Mouse (Mus musculus) embryonic facial prominence, embryonic 11.5 days (tissue): ENCODE results near the gene Itga10. TPM values are rescaled to one million over a fixed set of nuclear protein-coding genes. Genes with fewer than 3 reads are reported as not detected.
A peak's percentile ranks its signal among the peaks of the same experiment; 100 is the strongest.
"Not testable (repeated sequence)": the region's sequence is repeated elsewhere in the genome, so short reads cannot be mapped to it uniquely, and the experiment has no call there.

Experiments used
- ATAC-seq: fragments of 200-750 bp; cut with Nextera tagmentation; replicated peaks from 2 replicates; pipeline ENCODE4 v1.8.0; 2017; ENCODE audit warnings: low read depth; ENCODE audit not compliant: insufficient number of reproducible peaks, low FRiP score, low TSS enrichment
- DNase-seq: peaks from one replicate; pipeline ENCODE4 v3.0.0-alpha.2; 2015; ENCODE audit warnings: low spot score
- H3K27ac ChIP-seq: fragments of 300-500 bp; sonication (generic); replicated peaks from 2 replicates; pipeline ENCODE4 v1.5.1; 2014; ENCODE audit warnings: mild to moderate bottlenecking, low read depth, low read length, control low read depth
- H3K27me3 ChIP-seq: fragments of 300-500 bp; sonication (generic); 2 replicates; pipeline ENCODE4 v1.6.1; 2014; ENCODE audit warnings: mild to moderate bottlenecking, low read length, moderate library complexity, mixed read lengths; ENCODE audit not compliant: control insufficient read depth, insufficient read depth
- H3K36me3 ChIP-seq: fragments of 300-500 bp; sonication (generic); replicated peaks from 2 replicates; pipeline ENCODE4 v1.6.1; 2014; ENCODE audit warnings: low read depth, mild to moderate bottlenecking, low read length, moderate library complexity, mixed read lengths; ENCODE audit not compliant: control insufficient read depth, insufficient read depth
- H3K4me1 ChIP-seq: fragments of 300-500 bp; sonication (generic); 2 replicates; pipeline ENCODE4 v1.6.1; 2014; ENCODE audit warnings: low read length, mixed read lengths; ENCODE audit not compliant: control insufficient read depth, insufficient read depth
- H3K4me2 ChIP-seq: fragments of 300-500 bp; sonication (generic); 2 replicates; pipeline ENCODE4 v1.6.1; 2014; ENCODE audit warnings: low read depth, mild to moderate bottlenecking, control low read depth, low read length, moderate library complexity
- H3K4me3 ChIP-seq: fragments of 300-500 bp; sonication (generic); 2 replicates; pipeline ENCODE4 v1.5.1; 2014; ENCODE audit warnings: low read depth, low read length, control low read depth
- H3K9ac ChIP-seq: fragments of 300-500 bp; sonication (generic); replicated peaks from 2 replicates; pipeline ENCODE4 v1.6.1; 2014; ENCODE audit warnings: mild to moderate bottlenecking, control low read depth, low read length
- H3K9me3 ChIP-seq: fragments of 300-500 bp; sonication (generic); replicated peaks from 2 replicates; pipeline ENCODE4 v1.6.1; 2016; ENCODE audit warnings: mild to moderate bottlenecking, low read length, inconsistent platforms, mixed read lengths; ENCODE audit not compliant: control insufficient read depth
- WGBS: fragments of 180-500 bp; shearing (Covaris S2); extraction: QIAGEN DNeasy Blood & Tissue Kit; methylation state at CpG from one replicate; pipeline ENCODE4 v1.1.7; 2014; 5-methylcytosine and 5-hydroxymethylcytosine counted together
- polyA plus RNA-seq: library from polyadenylated mRNA; unstranded; fragments of >200 nt; fragmentation: Nextera tagmentation; extraction: Ambion mirVana; gene quantifications from 2 replicates; pipeline ENCODE4 v1.2.1, GENCODE M21; 2014

Gene Itga10
- polyA plus RNA-seq, 1 experiment from 2014 or later, result 0.59 TPM

DNA sequence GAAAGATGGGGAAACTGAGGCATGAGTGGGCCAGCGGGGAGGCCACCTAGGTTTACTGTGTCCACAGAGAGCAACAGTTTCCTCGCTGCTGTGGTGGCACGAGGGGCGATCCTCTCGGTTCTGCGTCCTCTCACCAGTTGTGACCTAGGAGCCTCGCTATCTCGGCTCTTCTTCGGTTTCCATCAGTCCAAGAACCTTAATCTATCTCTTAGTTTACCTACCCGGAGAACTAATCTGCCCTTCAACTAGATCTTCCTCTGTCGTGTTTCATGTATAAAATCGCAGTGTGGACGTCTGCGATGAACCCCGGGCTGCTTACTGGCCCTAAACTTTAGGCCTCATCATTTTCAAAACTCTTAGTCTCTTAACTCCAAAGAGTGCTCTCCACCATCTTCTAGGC lies 9.5 kb upstream of the Itga10 start:
- WGBS, result 13% methylated on average over 15 of the region's 15 CpGs
- Histone ChIP-seq H3K4me2 (peak overlapping the region; percentile 81), H3K36me3 (peaks cover 4% of the 10 kb centered on the region), H3K9me3 (no peaks in the 10 kb centered on the region), H3K27me3 (no peaks in the 10 kb centered on the region), H3K9ac (peak overlapping the region; percentile 96), H3K4me1 (no peaks in the 10 kb centered on the region), H3K4me3 (peak overlapping the region; percentile 93), H3K27ac (peak overlapping the region; percentile 43)
- peak; percentile 5 for DNase-seq
- ATAC-seq, result no peak

DNA sequence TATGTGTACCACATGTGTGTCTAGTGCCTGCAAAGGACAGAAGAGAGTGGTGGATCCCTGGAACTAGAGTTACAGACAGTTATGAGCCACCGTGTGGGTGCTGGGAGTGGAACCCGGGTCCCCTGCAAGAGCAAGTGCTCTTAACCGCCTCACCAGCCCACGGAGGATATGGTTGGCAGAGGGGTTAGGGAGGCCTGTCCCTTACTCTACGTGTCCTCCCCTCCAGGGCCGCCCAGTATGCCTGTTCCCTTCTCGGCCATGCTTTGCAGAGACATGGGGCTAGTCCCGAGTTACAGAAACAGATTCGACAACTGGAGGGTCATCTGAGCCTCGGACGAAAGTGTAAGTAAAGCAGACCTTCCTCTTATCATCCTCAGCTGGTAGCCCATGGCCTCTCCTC lies 8.9 kb upstream of the Itga10 start:
- peaks cover 4% of the 10 kb centered on the region for H3K36me3 ChIP-seq
- peak overlapping the region; percentile 14; the same call in 1 of the 2 replicates for H3K9ac ChIP-seq
- H3K4me2 ChIP-seq, result peak overlapping the region; percentile 81
- no peak for DNase-seq
- no peaks in the 10 kb centered on the region for H3K9me3 ChIP-seq
- H3K4me1 ChIP-seq, result no peaks in the 10 kb centered on the region
- H3K4me3 ChIP-seq, result peak overlapping the region; percentile 93; the same call in 1 of the 2 replicates
- no peaks in the 10 kb centered on the region for H3K27me3 ChIP-seq
- no peak for ATAC-seq
- WGBS, result 57% methylated on average over 11 of the region's 11 CpGs
- H3K27ac ChIP-seq, result no peak overlapping the region

DNA sequence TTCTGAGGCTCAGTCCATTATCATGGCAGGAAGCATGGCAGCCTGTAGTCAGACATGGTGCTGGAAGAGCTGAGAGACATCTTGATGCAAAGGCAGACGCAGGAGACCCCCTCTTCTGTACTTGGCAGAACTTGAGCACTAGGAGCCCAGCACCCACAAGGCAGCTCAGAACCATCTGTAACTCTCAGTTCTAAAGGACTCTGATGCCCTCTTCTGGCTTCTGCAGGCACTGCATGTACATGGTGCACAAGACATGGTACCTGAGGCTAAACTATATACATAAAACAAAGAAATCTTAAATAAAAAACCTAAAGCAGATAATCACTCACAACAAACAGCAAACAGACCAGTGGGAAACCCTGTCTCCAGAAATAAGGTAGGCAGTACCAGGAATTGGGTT lies 6.2 kb upstream of the Itga10 start:
- no peaks in the 10 kb centered on the region for H3K9me3 ChIP-seq
- no peak overlapping the region for H3K4me2 ChIP-seq
- no peak overlapping the region for H3K4me3 ChIP-seq
- H3K9ac ChIP-seq, result no peak overlapping the region
- H3K27ac ChIP-seq, result no peak overlapping the region
- ATAC-seq, result no peak
- no peaks in the 10 kb centered on the region for H3K4me1 ChIP-seq
- H3K36me3 ChIP-seq, result peaks cover 6% of the 10 kb centered on the region
- WGBS, result 77% methylated on average over 1 of the region's 1 CpGs
- H3K27me3 ChIP-seq, result no peaks in the 10 kb centered on the region
- DNase-seq, result peak; percentile 67

DNA sequence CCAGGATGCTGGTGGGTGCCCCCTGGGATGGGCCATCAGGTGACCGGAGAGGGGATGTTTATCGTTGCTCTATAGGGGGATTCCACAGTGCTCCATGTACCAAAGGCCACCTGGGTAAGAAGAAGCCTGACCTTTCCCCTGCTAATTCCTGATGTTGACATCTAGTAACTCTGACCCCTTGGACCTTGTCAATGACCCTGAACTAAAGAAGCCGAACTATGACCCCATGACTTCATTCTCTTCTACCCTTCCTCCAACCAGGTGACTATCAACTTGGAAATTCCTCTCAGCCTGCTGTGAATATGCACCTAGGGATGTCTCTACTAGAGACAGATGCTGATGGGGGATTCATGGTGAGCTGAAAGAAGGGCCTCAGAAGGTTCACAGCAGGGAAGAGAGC lies 2.0 kb downstream of the Itga10 start:
- Histone ChIP-seq H3K9ac (no peak overlapping the region), H3K4me3 (no peak overlapping the region), H3K27me3 (no peaks in the 10 kb centered on the region), H3K4me2 (no peak overlapping the region), H3K9me3 (no peaks in the 10 kb centered on the region), H3K4me1 (no peaks in the 10 kb centered on the region), H3K36me3 (peaks cover 3% of the 10 kb centered on the region), H3K27ac (no peak overlapping the region)
- ATAC-seq (no peak), DNase-seq (no peak)
- WGBS, result 69% methylated on average over 3 of the region's 3 CpGs

GRCm38 (mm10) chr3:96660901-96661300 lies 15.5 kb downstream of the Itga10 start:
- no peak overlapping the region for H3K4me3 ChIP-seq
- H3K27ac ChIP-seq, result no peak overlapping the region
- H3K4me1 ChIP-seq, result no peaks in the 10 kb centered on the region
- no peak for ATAC-seq
- 87% methylated on average over 2 of the region's 2 CpGs for WGBS
- no peak for DNase-seq
- H3K36me3 ChIP-seq, result no peaks in the 10 kb centered on the region
- no peaks in the 10 kb centered on the region for H3K9me3 ChIP-seq
- no peaks in the 10 kb centered on the region for H3K27me3 ChIP-seq
- no peak overlapping the region for H3K9ac ChIP-seq
- no peak overlapping the region for H3K4me2 ChIP-seq

DNA sequence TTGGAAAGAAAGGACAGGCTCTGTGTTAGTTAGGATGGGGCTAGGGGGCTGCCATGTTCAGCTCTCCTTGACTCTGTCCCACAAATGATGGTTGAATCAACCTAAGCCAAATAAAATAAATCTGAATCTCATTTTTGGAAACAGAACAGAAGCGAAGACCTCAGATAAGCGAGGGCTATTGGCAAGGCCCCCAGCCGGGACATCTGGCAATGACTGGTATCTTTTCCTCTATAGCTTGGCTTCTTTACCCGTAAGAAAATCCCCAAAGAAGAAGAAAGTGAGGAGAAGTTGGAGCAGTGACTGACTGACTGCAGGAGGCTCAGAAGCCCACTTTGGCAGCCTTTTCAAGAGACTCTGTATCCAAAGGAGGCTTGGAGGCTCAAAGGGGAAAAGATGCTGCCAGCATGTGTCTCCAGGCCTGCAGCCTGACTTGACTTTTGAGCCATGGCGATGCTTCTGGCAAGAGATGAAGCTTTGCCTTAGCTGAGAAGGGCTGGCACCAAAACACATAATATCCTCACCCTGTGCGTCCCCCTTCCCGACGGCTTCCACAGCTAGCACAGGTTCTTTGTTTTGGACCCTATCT lies 17.4 kb downstream of the Itga10 start:
- Histone ChIP-seq H3K27me3 (no peaks in the 10 kb centered on the region), H3K27ac (peak overlapping the region; percentile 38), H3K36me3 (no peaks in the 10 kb centered on the region), H3K4me3 (no peak overlapping the region), H3K9me3 (no peaks in the 10 kb centered on the region), H3K9ac (no peak overlapping the region; the same call in 1 of the 2 replicates), H3K4me1 (no peaks in the 10 kb centered on the region), H3K4me2 (peak overlapping the region; percentile 21)
- 44% methylated on average over 8 of the region's 8 CpGs for WGBS
- DNase-seq (no peak), ATAC-seq (no peak)

GRCm38 (mm10) chr3:96663432-96664239 lies 18.3 kb downstream of the Itga10 start:
- 5% methylated on average over 17 of the region's 18 CpGs for whole genome bisulfite sequencing
- no peaks in the 10 kb centered on the region for H3K36me3 ChIP-seq
- peak overlapping the region; percentile 3; the same call in 1 of the 2 replicates for H3K9ac ChIP-seq
- DNase-seq (peak; percentile 92), ATAC-seq (peak; percentile 89)
- no peaks in the 10 kb centered on the region for H3K4me1 ChIP-seq
- H3K27me3 ChIP-seq, result no peaks in the 10 kb centered on the region
- H3K27ac ChIP-seq, result peak overlapping the region; percentile 38
- peak overlapping the region; percentile 21 for H3K4me2 ChIP-seq
- no peak overlapping the region for H3K4me3 ChIP-seq
- H3K9me3 ChIP-seq, result no peaks in the 10 kb centered on the region

GRCm38 (mm10) chr3:96665732-96666363 lies 20.5 kb downstream of the Itga10 start:
- not testable (repeated sequence) for H3K27ac ChIP-seq, DNase-seq, H3K36me3 ChIP-seq, H3K4me3 ChIP-seq, H3K4me1 ChIP-seq, H3K9me3 ChIP-seq, H3K9ac ChIP-seq, H3K27me3 ChIP-seq, ATAC-seq, H3K4me2 ChIP-seq
- 83% methylated on average over 7 of the region's 7 CpGs for WGBS
